Mouse (Mus musculus) midbrain, embryonic 11.5 days (tissue): ENCODE measurements around the gene Prex1. TPM values are rescaled to one million over a fixed set of nuclear protein-coding genes. Genes with fewer than 3 reads are reported as not detected.

Experiments
- ATAC-seq: fragments of 200-750 bp; cut with Nextera tagmentation; 2 replicates; pipeline ENCODE4 v1.8.0; 2017; ENCODE audit warnings: moderate TSS enrichment, moderate library complexity; ENCODE audit not compliant: low FRiP score
- DNase-seq: peaks from one replicate; pipeline ENCODE4 v3.0.0; 2015; ENCODE audit warnings: low spot score; ENCODE audit errors: missing footprints
- H3K27ac ChIP-seq: fragments of 300-500 bp; sonication (generic); 2 replicates; pipeline ENCODE4 v1.5.1; 2014; ENCODE audit warnings: low read depth, low read length
- H3K27me3 ChIP-seq: fragments of 300-500 bp; sonication (generic); 2 replicates; pipeline ENCODE4 v1.6.1; 2014; ENCODE audit warnings: mild to moderate bottlenecking, low read length, moderate library complexity, mixed read lengths; ENCODE audit not compliant: control insufficient read depth, insufficient read depth
- H3K36me3 ChIP-seq: fragments of 300-500 bp; sonication (generic); 2 replicates; pipeline ENCODE4 v1.6.1; 2014; ENCODE audit warnings: mild to moderate bottlenecking, low read length, moderate library complexity, mixed read lengths; ENCODE audit not compliant: control insufficient read depth, insufficient read depth
- H3K4me1 ChIP-seq: fragments of 300-500 bp; sonication (generic); 2 replicates; pipeline ENCODE4 v1.6.1; 2014; ENCODE audit warnings: low read length; ENCODE audit not compliant: control insufficient read depth, insufficient read depth
- H3K4me2 ChIP-seq: fragments of 300-500 bp; sonication (generic); 2 replicates; pipeline ENCODE4 v1.6.1; 2014; ENCODE audit warnings: mild to moderate bottlenecking, moderate library complexity
- H3K4me3 ChIP-seq: fragments of 300-500 bp; sonication (generic); 2 replicates; pipeline ENCODE4 v1.5.1; 2014; ENCODE audit warnings: low read depth, low read length
- H3K9ac ChIP-seq: fragments of 300-500 bp; sonication (generic); 2 replicates; pipeline ENCODE4 v1.6.1; 2014; ENCODE audit warnings: low read length
- H3K9me3 ChIP-seq: fragments of 300-500 bp; sonication (generic); 2 replicates; pipeline ENCODE4 v1.6.1; 2016; ENCODE audit warnings: low read length; ENCODE audit not compliant: control insufficient read depth
- WGBS: fragments of 180-500 bp; shearing (Covaris S2); extraction: QIAGEN DNeasy Blood & Tissue Kit; methylation state at CpG from one replicate; pipeline ENCODE4 v1.1.7; 2014; 5-methylcytosine and 5-hydroxymethylcytosine counted together
- polyA plus RNA-seq: library from polyadenylated mRNA; unstranded; fragments of >200 nt; fragmentation: Nextera tagmentation; extraction: Ambion mirVana; gene quantifications from 2 replicates; pipeline ENCODE4 v1.2.1, GENCODE M21; 2014

The Prex1 gene
- polyA plus RNA-seq, 1 experiment from 2014 or later, result 19.8 TPM

DNA sequence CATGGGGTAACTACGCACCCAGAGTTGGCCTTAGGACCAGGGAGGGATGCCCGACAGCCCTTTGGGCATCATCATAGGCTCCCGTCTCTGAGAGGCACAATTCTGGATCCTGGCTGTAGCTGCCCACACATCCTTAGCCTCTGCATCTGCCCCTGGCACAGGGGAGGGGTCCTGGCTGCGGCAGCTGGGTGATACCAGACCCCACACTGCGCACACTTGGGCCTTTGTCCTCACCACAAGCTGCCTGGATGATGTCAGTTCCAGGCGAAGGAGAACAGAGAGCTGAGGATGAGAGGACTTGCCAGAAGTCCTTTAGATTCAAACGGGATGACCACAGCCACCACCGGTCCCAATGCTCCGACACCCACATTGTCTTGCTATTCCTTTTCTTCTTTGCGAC, 78.1 kb downstream of the Prex1 start:
- H3K4me1 ChIP-seq, result peaks cover 8% of the 10 kb centered on the region; the same call in 1 of the 2 replicates
- no peak overlapping the region for H3K4me2 ChIP-seq
- no peak overlapping the region for H3K4me3 ChIP-seq
- DNase-seq, result no peak
- H3K9me3 ChIP-seq, result no peaks in the 10 kb centered on the region
- no peaks in the 10 kb centered on the region; the same call in 1 of the 2 replicates for H3K36me3 ChIP-seq
- H3K9ac ChIP-seq, result no peak overlapping the region
- 90% methylated on average over 10 of the region's 10 CpGs for WGBS
- H3K27ac ChIP-seq, result no peak overlapping the region
- no peaks in the 10 kb centered on the region for H3K27me3 ChIP-seq
- no peak for ATAC-seq

DNA sequence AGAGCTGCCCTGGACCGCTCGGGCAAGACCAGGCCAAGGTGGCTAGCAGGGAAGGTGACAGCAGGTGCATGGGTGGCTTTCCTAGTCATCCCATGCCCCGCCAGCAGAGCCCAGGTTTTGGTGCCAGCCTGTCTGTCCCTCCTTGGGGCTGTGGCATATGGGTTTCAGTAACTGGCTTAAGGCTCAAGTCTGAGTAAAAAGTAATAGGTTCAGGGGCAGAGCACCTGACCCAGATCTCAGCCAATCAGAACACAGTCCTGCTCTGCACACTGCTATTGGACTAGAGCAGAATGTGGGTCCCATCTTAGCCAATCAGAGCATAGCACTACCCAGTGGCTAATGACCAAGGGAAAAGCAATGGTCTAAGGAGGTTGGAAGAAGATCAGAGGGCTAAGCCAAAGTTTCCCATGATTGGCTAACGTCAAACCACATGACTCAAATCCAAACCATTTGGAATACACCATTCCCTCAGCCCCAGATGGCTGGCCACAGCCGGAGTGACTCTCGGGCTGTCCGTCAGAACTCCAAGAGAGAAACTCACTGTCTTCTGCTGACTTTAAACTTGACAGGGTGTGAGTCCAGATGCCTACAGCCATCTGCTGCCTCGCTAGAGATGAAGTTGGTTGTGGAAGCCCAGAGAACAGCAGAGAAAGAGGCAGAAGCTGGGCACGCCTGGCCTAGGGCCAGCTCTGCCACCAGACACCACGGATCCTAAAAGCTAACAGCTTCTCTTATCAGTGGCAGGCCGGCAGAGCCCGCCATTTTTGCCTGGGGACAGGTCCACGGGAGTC, 80.9 kb downstream of the Prex1 start:
- H3K36me3 ChIP-seq, result no peaks in the 10 kb centered on the region

DNA sequence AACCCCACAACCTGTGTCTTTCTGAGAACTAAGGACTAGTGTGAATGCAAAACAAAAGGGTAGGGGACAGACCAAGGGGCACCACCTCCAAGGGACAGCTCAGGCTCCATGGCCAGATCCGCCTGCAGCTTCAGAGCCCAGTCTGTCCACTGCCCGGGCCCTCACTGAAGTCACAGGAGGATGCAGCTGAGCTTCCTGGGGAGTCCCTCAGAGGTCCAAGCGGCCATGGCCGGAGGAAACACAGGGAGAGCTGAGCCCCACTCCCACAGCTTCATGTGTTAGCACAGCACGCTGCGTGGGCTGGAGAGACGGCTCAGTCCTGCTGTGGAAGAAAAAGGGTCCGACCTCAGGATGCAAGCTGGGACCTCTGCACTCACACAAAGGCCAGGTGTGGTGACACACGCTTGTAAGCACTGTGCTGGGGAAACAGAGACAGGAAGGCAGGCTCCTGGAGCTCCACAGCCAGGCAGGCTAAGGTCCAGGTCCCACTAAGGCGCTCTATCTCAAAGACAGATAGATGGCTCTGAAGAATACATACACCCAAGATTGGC, 81.9 kb downstream of the Prex1 start:
- ATAC-seq (no peak), DNase-seq (no peak)
- no peaks in the 10 kb centered on the region for H3K36me3 ChIP-seq
- WGBS, result 88% methylated on average over 10 of the region's 10 CpGs
- no peaks in the 10 kb centered on the region for H3K9me3 ChIP-seq
- H3K4me1 ChIP-seq, result 0 out of 2 replicates have a peak, but pooled peaks cover 3% of the 10 kb centered on the region
- H3K4me2 ChIP-seq, result no peak overlapping the region
- no peaks in the 10 kb centered on the region for H3K27me3 ChIP-seq
- H3K27ac ChIP-seq, result no peak overlapping the region
- no peak overlapping the region for H3K9ac ChIP-seq
- no peak overlapping the region for H3K4me3 ChIP-seq

More for the DNA sequence above, 80.9 kb downstream of the Prex1 start:
- H3K27me3 ChIP-seq, result no peaks in the 10 kb centered on the region
- H3K4me1 ChIP-seq, result peaks cover 8% of the 10 kb centered on the region; the same call in 1 of the 2 replicates
- DNase-seq (no peak), ATAC-seq (no peak)
- H3K4me2 ChIP-seq, result no peak overlapping the region
- no peak overlapping the region for H3K27ac ChIP-seq
- H3K9ac ChIP-seq, result no peak overlapping the region
- WGBS, result 89% methylated on average over 13 of the region's 13 CpGs
- H3K9me3 ChIP-seq, result no peaks in the 10 kb centered on the region
- H3K4me3 ChIP-seq, result no peak overlapping the region

DNA sequence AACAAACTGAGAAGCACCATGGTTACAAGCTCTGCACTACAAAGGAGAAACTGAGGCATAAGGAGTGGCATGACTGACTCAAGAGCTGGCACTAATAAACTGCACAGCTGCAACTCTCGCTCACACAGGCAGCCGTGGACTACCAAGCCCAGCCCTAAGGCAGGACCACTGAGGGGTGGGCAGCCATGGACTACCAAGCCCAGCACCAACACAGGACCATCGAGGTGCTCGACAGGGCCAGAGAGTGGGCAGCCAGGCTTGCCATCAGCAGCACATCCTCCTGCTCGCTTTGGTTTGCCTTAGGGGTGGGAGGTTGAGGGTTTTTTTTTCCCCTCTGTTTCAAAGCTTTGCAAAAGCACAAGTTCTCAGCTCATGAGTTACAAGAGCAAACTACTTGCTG, 82.4 kb downstream of the Prex1 start:
- no peak for ATAC-seq
- Histone ChIP-seq H3K9me3 (no peaks in the 10 kb centered on the region), H3K4me1 (0 out of 2 replicates have a peak, but pooled peaks cover 3% of the 10 kb centered on the region), H3K27me3 (no peaks in the 10 kb centered on the region), H3K4me3 (no peak overlapping the region), H3K9ac (no peak overlapping the region), H3K27ac (no peak overlapping the region), H3K4me2 (no peak overlapping the region), H3K36me3 (no peaks in the 10 kb centered on the region)
- DNase-seq, result no peak
- whole genome bisulfite sequencing, result 84% methylated on average over 5 of the region's 5 CpGs

DNA sequence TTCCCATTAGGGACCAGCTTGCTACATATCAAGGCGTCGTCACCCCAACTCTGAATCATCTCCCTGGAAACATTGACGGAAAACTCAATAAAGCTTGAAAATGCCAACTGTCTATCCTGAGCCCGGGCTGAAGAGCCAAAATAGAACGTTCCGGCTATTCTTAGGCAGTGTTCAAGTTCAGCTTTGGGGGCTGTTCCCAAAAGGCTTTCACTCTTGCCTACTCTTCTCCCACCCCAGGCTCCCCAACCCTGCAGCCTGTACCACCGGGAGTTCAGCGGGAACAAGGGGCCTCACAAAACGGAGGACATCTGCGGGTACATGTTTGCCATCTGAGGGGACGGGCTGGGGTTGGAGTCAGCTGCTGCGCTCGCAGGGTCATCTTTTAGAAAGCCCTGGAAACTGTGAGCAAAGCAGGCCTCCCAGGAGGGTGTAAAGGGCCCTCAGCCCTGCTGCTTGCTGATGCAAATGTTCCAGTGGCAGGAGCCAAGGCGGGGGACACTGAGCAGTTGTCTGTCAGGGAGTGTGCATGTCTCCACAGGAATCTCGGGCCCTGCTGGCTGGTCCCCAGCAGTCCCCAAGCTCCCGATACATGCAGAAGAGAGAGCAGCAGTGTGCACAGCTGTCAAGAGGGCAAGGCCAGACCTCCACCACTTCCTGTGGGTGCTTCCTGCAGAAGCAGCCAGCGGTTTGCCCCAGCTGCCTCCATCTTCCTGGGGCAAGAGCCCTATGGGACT, 83.5 kb downstream of the Prex1 start:
- H3K4me1 ChIP-seq, result 0 out of 2 replicates have a peak, but pooled peaks cover 3% of the 10 kb centered on the region
- H3K27me3 ChIP-seq, result no peaks in the 10 kb centered on the region
- no peaks in the 10 kb centered on the region for H3K36me3 ChIP-seq
- H3K9ac ChIP-seq, result no peak overlapping the region
- ATAC-seq (no peak), DNase-seq (no peak)
- 91% methylated on average over 17 of the region's 17 CpGs for WGBS
- H3K4me3 ChIP-seq, result no peak overlapping the region
- no peaks in the 10 kb centered on the region for H3K9me3 ChIP-seq
- H3K27ac ChIP-seq, result no peak overlapping the region
- H3K4me2 ChIP-seq, result no peak overlapping the region

DNA sequence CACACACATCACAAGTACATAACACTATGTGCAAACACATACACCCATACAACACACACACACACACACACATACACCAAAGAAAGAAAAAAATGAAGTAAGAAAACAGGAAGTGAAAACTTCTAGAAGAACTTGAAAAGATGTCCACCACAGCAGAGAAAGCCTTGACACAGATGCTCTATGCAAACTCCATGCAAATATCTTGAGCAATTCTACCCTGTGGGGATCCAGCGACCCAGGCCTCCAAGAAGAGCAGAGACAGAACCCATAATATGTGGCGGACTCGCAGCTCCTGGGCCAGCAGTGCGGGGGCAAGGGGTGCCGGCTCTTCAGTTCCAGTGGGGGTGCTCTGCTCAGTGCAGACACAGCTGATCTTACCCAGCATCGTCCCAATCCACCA, 86.1 kb downstream of the Prex1 start:
- H3K9ac ChIP-seq, result no peak overlapping the region
- no peak overlapping the region for H3K27ac ChIP-seq
- peaks cover 11% of the 10 kb centered on the region; the same call in 1 of the 2 replicates for H3K4me1 ChIP-seq
- H3K4me3 ChIP-seq, result no peak overlapping the region
- DNase-seq (no peak), ATAC-seq (no peak)
- 86% methylated on average over 6 of the region's 6 CpGs for WGBS
- no peaks in the 10 kb centered on the region for H3K27me3 ChIP-seq
- H3K36me3 ChIP-seq, result no peaks in the 10 kb centered on the region
- H3K9me3 ChIP-seq, result no peaks in the 10 kb centered on the region
- no peak overlapping the region for H3K4me2 ChIP-seq

DNA sequence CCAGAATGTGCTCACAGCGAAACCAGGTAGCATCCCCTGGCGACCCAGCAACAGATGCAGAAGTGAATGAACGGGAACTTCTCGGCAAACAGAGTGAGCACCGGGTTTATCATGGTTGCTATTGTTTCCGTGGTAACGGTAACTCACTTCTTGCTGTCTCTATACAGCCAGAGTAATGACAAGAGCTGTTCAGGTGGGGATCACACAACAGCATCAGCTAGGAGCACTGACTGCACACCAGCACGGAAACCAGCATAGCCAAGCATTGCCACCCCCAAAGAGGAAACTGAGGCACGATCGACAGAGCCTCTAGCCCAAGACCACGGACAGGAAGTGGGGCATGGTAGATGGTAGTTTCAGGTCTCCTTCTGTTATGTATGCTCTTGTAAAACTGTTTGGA, 88.4 kb downstream of the Prex1 start:
- no peak for DNase-seq
- Histone ChIP-seq H3K36me3 (no peaks in the 10 kb centered on the region), H3K27ac (no peak overlapping the region), H3K4me2 (no peak overlapping the region), H3K4me3 (no peak overlapping the region), H3K27me3 (no peaks in the 10 kb centered on the region), H3K4me1 (peaks cover 15% of the 10 kb centered on the region), H3K9ac (no peak overlapping the region), H3K9me3 (no peaks in the 10 kb centered on the region)
- ATAC-seq, result no peak
- WGBS, result 85% methylated on average over 11 of the region's 11 CpGs

DNA sequence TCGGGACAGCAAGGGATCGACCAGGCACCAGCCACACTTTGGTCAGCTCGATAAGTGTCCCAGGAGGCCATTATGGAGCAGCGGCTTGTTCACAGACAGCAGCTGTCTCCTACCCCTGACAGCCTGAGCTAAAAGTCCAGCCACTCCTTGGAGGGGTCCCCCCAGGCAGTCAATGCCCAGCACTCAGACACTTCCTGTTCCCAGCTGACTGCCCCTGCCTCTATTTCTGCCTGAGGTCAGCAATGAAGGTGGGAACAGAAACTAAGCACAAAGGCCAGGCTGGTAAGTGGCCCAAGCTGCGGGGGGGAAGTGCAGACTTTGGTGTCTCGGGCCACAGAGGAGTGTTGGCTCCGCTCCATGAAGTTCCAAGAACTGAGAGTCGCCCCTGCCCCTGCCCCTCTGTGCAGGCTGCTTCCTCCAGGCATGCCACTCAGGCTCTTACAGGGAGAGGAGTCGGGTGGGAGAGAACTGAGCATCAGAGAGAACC, 90.5 kb downstream of the Prex1 start:
- Histone ChIP-seq H3K36me3 (no peaks in the 10 kb centered on the region), H3K27me3 (no peaks in the 10 kb centered on the region), H3K9ac (no peak overlapping the region), H3K4me1 (peaks cover 12% of the 10 kb centered on the region), H3K4me3 (no peak overlapping the region), H3K9me3 (no peaks in the 10 kb centered on the region), H3K4me2 (no peak overlapping the region), H3K27ac (no peak overlapping the region)
- DNase-seq (peak; percentile 84), ATAC-seq (no peak)
- WGBS, result 54% methylated on average over 9 of the region's 9 CpGs

DNA sequence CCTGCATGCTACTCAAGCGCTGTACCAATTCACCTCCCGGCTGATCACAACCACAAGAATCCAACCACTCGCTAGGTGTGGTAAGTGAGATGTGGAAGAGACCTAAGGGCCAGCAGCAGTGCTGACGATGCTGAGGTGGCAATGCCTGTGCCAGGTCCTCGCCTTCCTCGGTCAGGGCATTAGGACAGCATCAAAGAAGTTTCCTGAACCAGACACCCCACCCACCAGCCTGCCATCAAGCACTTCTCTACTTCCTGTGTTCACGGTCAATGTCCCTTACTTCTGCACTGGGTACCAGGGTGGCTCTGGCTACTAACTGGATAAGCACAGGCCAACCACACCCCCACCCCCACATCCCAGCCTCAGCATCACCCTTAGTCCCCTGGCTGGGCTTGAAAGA, 91.0 kb downstream of the Prex1 start:
- Histone ChIP-seq H3K27me3 (no peaks in the 10 kb centered on the region), H3K36me3 (no peaks in the 10 kb centered on the region), H3K4me3 (no peak overlapping the region), H3K4me1 (peaks cover 12% of the 10 kb centered on the region), H3K9ac (no peak overlapping the region), H3K9me3 (no peaks in the 10 kb centered on the region), H3K4me2 (no peak overlapping the region), H3K27ac (no peak overlapping the region)
- WGBS, result 87% methylated on average over 7 of the region's 7 CpGs
- no peak for DNase-seq
- no peak for ATAC-seq
